Mouse (Mus musculus): ENCODE data around the gene Celsr1. TPM values are rescaled to one million over a fixed set of nuclear protein-coding genes. Genes with fewer than 3 reads are reported as not detected.
A peak's percentile ranks its signal among the peaks of the same experiment; 100 is the strongest.

The Celsr1 gene
- total and polyA plus RNA-seq, 3 experiments = not detected

DNA sequence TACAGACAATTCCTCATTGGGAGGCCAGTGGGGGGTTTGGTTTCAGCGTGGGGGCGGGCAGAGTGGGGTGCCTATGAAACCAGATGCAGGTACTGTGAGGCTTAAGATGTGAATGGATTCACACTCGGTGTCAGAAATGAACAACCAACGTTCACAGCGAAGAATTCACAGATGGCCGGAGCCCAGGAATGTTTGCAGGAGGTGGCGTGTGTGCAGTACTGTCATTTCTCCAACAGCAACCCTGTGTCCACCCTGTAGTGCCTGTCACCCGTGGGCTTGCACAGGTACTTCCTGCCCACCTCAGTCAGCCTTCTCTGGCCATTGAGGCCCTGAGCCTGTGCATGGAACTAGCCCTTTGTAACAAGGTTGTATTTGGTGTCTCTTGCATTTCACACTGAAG, 85.6 kb downstream of the Celsr1 start:
- in situ Hi-C loops (cut with MboI; ENCODE audit: low pct_ligation_motif_present, low pct_unique_long_range_greater_than_20kb, low sequenced_read_pairs) = no loop called here
- Histone ChIP-seq H3K27me3 (replicated peaks) (peaks cover 20% of the 10 kb centered on the region), H3K36me3 (replicated peaks in 1 of 2; ENCODE audit: control insufficient read depth in 1 of 2, insufficient read depth in 1 of 2, low read length in 1 of 2) (no peaks in the 10 kb centered on the region)

GRCm38 (mm10) chr15:85947541-85947940, 86.0 kb downstream of the Celsr1 start:
- dilution Hi-C loops (cut with MboI; ENCODE audit: extremely low pct_ligation_motif_present, extremely low pct_unique_long_range_greater_than_20kb, low sequenced_read_pairs) (no loop called here), in situ Hi-C loops (cut with MboI; ENCODE audit: low pct_ligation_motif_present, low pct_unique_long_range_greater_than_20kb, low sequenced_read_pairs) (no loop called here)
- Histone ChIP-seq H3K79me2 (replicated peaks; ENCODE audit: control insufficient read depth, extremely low read depth, insufficient read depth, poor library complexity, severe bottlenecking) (no peaks in the 10 kb centered on the region), H3K4me2 (ENCODE audit: insufficient read depth, low read depth, poor library complexity, severe bottlenecking) (no peak overlapping the region), H3K4me1 (ENCODE audit: control insufficient read depth in 1 of 2, insufficient read depth in 2 of 2) (peaks cover 3 to 5% of the 10 kb centered on the region in 2 experiments; a peak in 1 of 4 replicates), H3K36me3 (replicated peaks in 1 of 2; ENCODE audit: control insufficient read depth in 1 of 2, insufficient read depth in 1 of 2, low read length in 1 of 2) (no peaks in the 10 kb centered on the region), H3K9ac (ENCODE audit: insufficient read depth, low read depth) (no peak overlapping the region), H3K9me3 (replicated peaks; ENCODE audit: low read length) (no peaks in the 10 kb centered on the region), H3K27me3 (replicated peaks) (peaks cover 20% of the 10 kb centered on the region), H3K27ac (ENCODE audit: insufficient read depth, low read depth) (no peak overlapping the region), H3K4me3 (replicated peaks in 1 of 3; ENCODE audit: low read depth in 2 of 3, low read length in 2 of 3, poor library complexity in 1 of 3) (no peak overlapping the region)
- TF ChIP-seq USF1 (IDR thresholded peaks at IDR 0.05; ENCODE audit: low read depth, low read length) (no peak), NRF1 (IDR thresholded peaks at IDR 0.05; ENCODE audit: low read depth, low read length) (0 out of 2 replicates have a peak, but pooled peaks have one; percentile 22), POLR2AphosphoS2 (IDR thresholded peaks at IDR 0.05; ENCODE audit: low read depth, low read length) (no peak), MAFK (IDR thresholded peaks at IDR 0.05; ENCODE audit: insufficient replicate concordance, low read length) (no peak)
- DNase-seq (ENCODE audit: extremely low read depth) = no peak

More for the DNA sequence above, 85.6 kb downstream of the Celsr1 start:
- no peak overlapping the region for H3K9ac ChIP-seq (ENCODE audit: insufficient read depth, low read depth)
- no peaks in the 10 kb centered on the region for H3K9me3 ChIP-seq (replicated peaks; ENCODE audit: low read length)
- no peak for DNase-seq (ENCODE audit: extremely low read depth)
- no peaks in the 10 kb centered on the region for H3K79me2 ChIP-seq (replicated peaks; ENCODE audit: control insufficient read depth, extremely low read depth, insufficient read depth, poor library complexity, severe bottlenecking)
- no peak overlapping the region for H3K4me3 ChIP-seq (replicated peaks in 1 of 3; ENCODE audit: low read depth in 2 of 3, low read length in 2 of 3, poor library complexity in 1 of 3)
- dilution Hi-C loops (cut with MboI; ENCODE audit: extremely low pct_ligation_motif_present, extremely low pct_unique_long_range_greater_than_20kb, low sequenced_read_pairs) = no loop called here
- TF ChIP-seq ELF1 (IDR thresholded peaks at IDR 0.05; ENCODE audit: low read depth, low read length) = no peak
- no peak for TF ChIP-seq ETS1 (conservative IDR thresholded peaks at IDR 0.05; ENCODE audit: low read depth, low read length)
- no peak for TF ChIP-seq HCFC1 (IDR thresholded peaks at IDR 0.05; ENCODE audit: low read depth, low read length)
- no peak for TF ChIP-seq CTCF (conservative IDR thresholded peaks at IDR 0.05 in 1 of 2, IDR thresholded peaks at IDR 0.05 in 1 of 2; ENCODE audit: low read depth in 2 of 2, low read length in 2 of 2)
- no peak for TF ChIP-seq GABPA (IDR thresholded peaks at IDR 0.05; ENCODE audit: insufficient replicate concordance, low read depth, low read length)
- TF ChIP-seq USF2 (conservative IDR thresholded peaks at IDR 0.05; ENCODE audit: low read depth, low read length) = no peak
- TF ChIP-seq CHD2 (IDR thresholded peaks at IDR 0.05; ENCODE audit: low read length) = no peak
- no peak for TF ChIP-seq POLR2AphosphoS2 (IDR thresholded peaks at IDR 0.05; ENCODE audit: low read depth, low read length)
- no peak for TF ChIP-seq ZC3H11A (IDR thresholded peaks at IDR 0.05; ENCODE audit: low read depth, low read length)
- no peak overlapping the region for H3K4me2 ChIP-seq (ENCODE audit: insufficient read depth, low read depth, poor library complexity, severe bottlenecking)
- no peak overlapping the region for H3K27ac ChIP-seq (ENCODE audit: insufficient read depth, low read depth)
- H3K4me1 ChIP-seq (ENCODE audit: control insufficient read depth in 1 of 2, insufficient read depth in 2 of 2) = peaks cover 2 to 3% of the 10 kb centered on the region in 2 experiments; a peak in 1 of 4 replicates

DNA sequence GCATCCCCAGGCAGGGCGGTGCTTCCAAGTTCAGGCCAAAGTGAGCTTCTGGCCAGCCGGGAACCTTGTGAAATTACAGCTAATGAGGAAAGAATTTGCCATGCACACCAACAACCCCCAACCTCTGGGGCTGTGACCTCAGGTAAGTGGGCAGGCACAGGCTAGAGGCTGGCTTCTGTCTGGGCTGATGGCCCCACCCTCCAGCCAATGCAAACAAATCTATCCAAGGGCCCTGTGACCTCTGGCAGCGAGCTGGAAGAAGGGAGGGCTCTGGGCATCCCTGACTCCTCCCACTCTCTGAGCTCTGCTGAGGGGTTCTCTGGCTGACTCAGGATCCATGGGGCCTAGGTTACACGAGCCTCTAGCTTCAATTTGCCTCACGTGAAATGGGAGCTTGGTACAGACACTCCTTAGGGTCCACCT, 97.9 kb downstream of the Celsr1 start:
- Histone ChIP-seq H3K4me1 (ENCODE audit: control insufficient read depth in 1 of 2, insufficient read depth in 2 of 2) (no peaks in the 10 kb centered on the region; a peak in 1 of 4 replicates), H3K9me3 (replicated peaks; ENCODE audit: low read length) (no peaks in the 10 kb centered on the region), H3K9ac (ENCODE audit: insufficient read depth, low read depth) (no peak overlapping the region), H3K79me2 (replicated peaks; ENCODE audit: control insufficient read depth, extremely low read depth, insufficient read depth, poor library complexity, severe bottlenecking) (no peaks in the 10 kb centered on the region), H3K4me3 (replicated peaks in 1 of 3; ENCODE audit: low read depth in 2 of 3, low read length in 2 of 3, poor library complexity in 1 of 3) (no peak overlapping the region), H3K27me3 (replicated peaks) (peaks cover 33% of the 10 kb centered on the region), H3K36me3 (replicated peaks in 1 of 2; ENCODE audit: control insufficient read depth in 1 of 2, insufficient read depth in 1 of 2, low read length in 1 of 2) (no peaks in the 10 kb centered on the region), H3K4me2 (ENCODE audit: insufficient read depth, low read depth, poor library complexity, severe bottlenecking) (no peak overlapping the region), H3K27ac (ENCODE audit: insufficient read depth, low read depth) (no peak overlapping the region)
- dilution Hi-C loops (cut with MboI; ENCODE audit: extremely low pct_ligation_motif_present, extremely low pct_unique_long_range_greater_than_20kb, low sequenced_read_pairs) (no loop called here), in situ Hi-C loops (cut with MboI; ENCODE audit: low pct_ligation_motif_present, low pct_unique_long_range_greater_than_20kb, low sequenced_read_pairs) (no loop called here)
- no peak for DNase-seq (ENCODE audit: extremely low read depth)
- no peak for TF ChIP-seq RCOR1 (conservative IDR thresholded peaks at IDR 0.05; ENCODE audit: low read depth, low read length)
- no peak for TF ChIP-seq BHLHE40 (IDR thresholded peaks at IDR 0.05; ENCODE audit: low read depth, low read length)
- no peak for TF ChIP-seq TCF12 (IDR thresholded peaks at IDR 0.05; ENCODE audit: low read depth, low read length)
- no peak for TF ChIP-seq ELF1 (IDR thresholded peaks at IDR 0.05; ENCODE audit: low read depth, low read length)
- TF ChIP-seq CHD1 (IDR thresholded peaks at IDR 0.05; ENCODE audit: low read depth, low read length) = no peak
- TF ChIP-seq USF1 (IDR thresholded peaks at IDR 0.05; ENCODE audit: low read depth, low read length) = no peak
- TF ChIP-seq SIN3A (IDR thresholded peaks at IDR 0.05; ENCODE audit: low read length) = no peak
- TF ChIP-seq KAT2A (IDR thresholded peaks at IDR 0.05; ENCODE audit: insufficient replicate concordance, low read length) = no peak
- no peak for TF ChIP-seq MEF2A (IDR thresholded peaks at IDR 0.05; ENCODE audit: borderline replicate concordance, low read depth, low read length)
- no peak for TF ChIP-seq MAFK (IDR thresholded peaks at IDR 0.05; ENCODE audit: insufficient replicate concordance, low read length)
- no peak for TF ChIP-seq ZNF384 (IDR thresholded peaks at IDR 0.05; ENCODE audit: low read depth, low read length)
- TF ChIP-seq ZMIZ1 (IDR thresholded peaks at IDR 0.05; ENCODE audit: low read depth, low read length) = no peak
- TF ChIP-seq GABPA (IDR thresholded peaks at IDR 0.05; ENCODE audit: insufficient replicate concordance, low read depth, low read length) = no peak
- TF ChIP-seq ZKSCAN1 (IDR thresholded peaks at IDR 0.05; ENCODE audit: borderline replicate concordance, low read depth, low read length) = no peak
- no peak for TF ChIP-seq NELFE (IDR thresholded peaks at IDR 0.05; ENCODE audit: low read depth, low read length)
- TF ChIP-seq ZC3H11A (IDR thresholded peaks at IDR 0.05; ENCODE audit: low read depth, low read length) = no peak
- no peak for TF ChIP-seq UBTF (IDR thresholded peaks at IDR 0.05; ENCODE audit: low read depth, low read length)
- TF ChIP-seq JUN (IDR thresholded peaks at IDR 0.05; ENCODE audit: insufficient read depth, low read depth, low read length) = no peak
